Mouse (Mus musculus): Measurements from ENCODE around the gene Klc1.

DNA sequence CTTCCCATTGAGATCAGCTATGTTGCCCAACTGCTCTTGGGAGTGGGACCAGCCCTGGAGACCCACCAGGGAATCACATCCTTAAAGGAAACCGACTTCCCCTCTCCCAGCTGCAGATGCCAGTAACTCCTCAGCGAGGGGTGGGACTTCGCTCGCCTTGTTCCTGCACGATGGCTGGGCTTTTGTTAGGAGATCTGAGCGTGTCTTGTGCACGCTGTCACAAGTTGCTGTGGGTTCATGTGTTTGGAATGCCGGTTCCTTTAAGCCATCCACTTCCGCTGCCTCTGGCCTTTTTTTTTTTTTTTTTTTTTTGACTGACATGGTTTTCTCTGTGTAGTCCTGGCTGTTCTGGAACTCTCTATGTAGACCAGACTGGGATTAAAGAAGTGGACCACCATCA, 21.3 kb upstream of the Klc1 start:
- TF ChIP-seq POLR2A (IDR thresholded peaks at IDR 0.05; ENCODE audit: extremely low read depth, insufficient read depth, low read length), result no peak
- no peak for TF ChIP-seq CTCF (IDR thresholded peaks at IDR 0.05; ENCODE audit: low read depth, low read length)

Measured in liver, adult 2 months (tissue).